Mouse (Mus musculus) bone marrow macrophage, adult 2 months (primary cell): ENCODE results near the gene Gm20835.
"Not testable (repeated sequence)": the region's sequence is repeated elsewhere in the genome, so short reads cannot be mapped to it uniquely, and the experiment has no call there.

Source experiments
- CTCF ChIP-seq: IDR thresholded peaks from 2 replicates; pipeline ENCODE4 v1.5.1; 2012; ENCODE audit warnings: low read depth, mild to moderate bottlenecking, low read length, moderate library complexity
- POLR2A ChIP-seq: IDR thresholded peaks from 2 replicates; pipeline ENCODE4 v1.6.1; 2012; ENCODE audit warnings: mild to moderate bottlenecking, low read depth, low read length, borderline replicate concordance

- TF ChIP-seq CTCF, POLR2A: not testable (repeated sequence)
These were observed at the start of gene Gm20835 for GRCm38 (mm10) chrY:36735190-36735589.
